Mouse (Mus musculus) frontal cortex, postnatal 25 days (tissue): ENCODE measurements around the gene Lrp10.

Experiments used
- DNase-seq, 2 experiments: peaks; one replicate each; pipeline ENCODE4 v3.0.0; 2022; ENCODE audit warnings: low spot score in 2 of 2

Gene Lrp10

DNA sequence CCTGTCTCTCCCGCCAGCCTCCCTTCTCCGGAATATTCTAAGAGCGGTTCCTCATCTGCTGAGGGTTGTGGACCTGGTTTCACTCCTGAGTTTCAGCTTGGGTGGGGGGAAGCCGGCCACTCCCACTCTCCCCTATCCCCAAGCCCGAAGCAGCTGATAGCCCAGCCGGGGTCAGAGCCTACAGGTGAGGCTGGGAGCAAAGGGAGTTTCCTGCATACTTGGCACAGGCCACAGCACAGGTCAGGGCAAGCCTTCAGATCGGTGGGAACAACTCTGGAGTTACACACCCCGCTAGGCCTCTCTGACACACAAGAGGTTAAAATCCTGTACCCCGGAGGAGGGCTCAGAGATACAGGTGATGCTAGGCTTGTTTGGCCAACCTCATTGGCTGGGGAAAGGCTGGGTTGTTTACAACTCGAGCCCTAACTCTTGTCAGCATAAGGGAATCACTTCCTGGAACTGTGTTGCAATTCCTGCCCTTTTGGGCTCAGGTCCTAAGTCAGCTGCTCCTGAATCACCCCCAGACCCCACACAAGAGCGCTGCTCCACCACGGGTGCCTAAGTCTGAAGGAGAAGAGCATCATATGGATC lies 29.9 kb upstream of the Lrp10 start:
- no peak for DNase-seq

DNA sequence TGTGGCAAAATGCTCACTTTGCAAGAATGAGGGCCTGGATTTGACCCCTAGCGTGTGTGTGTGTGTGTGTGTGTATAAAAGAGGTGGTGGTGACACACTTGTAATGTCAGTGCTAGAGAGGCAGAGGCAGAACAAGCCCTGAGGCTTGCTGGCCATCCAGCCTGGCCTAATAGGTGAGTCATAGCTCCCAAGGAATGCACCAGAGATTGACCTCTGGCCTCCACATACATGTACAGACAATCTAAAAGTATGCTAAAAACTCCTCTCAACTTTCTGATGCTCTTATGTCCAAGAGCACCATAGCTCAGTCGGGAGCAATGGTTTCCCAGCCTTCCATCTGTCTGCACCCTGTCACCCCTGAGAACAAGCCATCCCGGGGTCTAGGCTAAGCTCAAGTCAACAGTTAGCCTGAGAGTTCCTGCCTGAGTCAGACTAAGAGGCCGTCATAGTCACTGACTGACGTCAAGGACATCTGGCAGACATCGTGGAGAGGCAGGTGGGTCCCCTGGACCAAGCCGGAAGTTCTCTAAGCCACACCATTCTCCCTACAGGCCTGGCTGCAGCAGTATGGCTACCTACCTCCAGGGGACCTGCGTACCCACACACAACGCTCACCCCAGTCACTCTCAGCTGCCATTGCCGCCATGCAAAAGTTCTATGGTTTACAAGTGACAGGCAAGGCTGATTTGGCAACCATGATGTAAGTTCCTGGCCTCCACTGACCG lies 28.6 kb upstream of the Lrp10 start:
- no peak for DNase-seq

DNA sequence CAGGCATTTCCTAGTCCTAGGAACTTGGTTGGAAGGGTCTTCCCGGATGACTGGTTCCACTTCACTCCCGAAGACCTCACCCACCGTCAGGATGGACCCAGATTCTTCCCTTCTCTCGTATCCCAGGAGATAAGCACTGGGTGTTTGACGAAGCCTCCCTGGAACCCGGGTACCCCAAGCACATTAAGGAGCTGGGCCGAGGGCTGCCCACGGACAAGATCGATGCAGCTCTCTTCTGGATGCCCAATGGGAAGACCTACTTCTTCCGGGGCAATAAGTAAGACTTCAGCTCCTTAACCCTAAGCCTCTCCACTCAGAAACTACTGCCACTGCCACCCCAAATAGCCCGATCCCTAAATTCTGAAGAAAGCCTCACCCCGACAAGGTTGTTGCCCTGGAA lies 24.8 kb upstream of the Lrp10 start:
- DNase-seq = no peak

DNA sequence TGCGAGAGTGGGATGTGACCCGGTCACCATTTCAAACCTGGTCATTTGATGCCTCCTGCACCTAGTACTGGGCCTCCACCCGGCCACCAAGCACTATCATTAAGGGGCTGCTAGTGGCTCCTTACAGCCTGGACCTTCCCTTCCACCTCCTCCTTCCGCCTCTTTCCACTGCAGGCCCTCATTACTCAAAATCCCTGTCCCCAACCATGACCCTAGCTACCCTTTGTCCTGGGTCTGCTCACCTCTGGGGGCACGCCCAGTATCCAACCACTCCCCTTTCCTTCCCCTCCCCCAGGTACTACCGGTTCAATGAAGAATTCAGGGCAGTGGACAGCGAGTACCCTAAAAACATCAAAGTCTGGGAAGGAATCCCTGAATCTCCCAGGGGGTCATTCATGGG lies 24.3 kb upstream of the Lrp10 start:
- no peak for DNase-seq

DNA sequence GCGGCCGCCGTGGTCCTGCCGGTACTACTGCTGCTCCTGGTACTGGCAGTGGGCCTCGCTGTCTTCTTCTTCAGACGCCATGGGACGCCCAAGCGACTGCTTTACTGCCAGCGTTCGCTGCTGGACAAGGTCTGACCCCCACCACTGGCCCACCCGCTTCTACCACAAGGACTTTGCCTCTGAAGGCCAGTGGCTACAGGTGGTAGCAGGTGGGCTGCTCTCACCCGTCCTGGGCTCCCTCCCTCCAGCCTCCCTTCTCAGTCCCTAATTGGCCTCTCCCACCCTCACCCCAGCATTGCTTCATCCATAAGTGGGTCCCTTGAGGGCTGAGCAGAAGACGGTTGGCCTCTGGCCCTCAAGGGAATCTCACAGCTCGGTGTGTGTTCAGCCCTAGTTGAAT lies 23.4 kb upstream of the Lrp10 start:
- DNase-seq = no peak

DNA sequence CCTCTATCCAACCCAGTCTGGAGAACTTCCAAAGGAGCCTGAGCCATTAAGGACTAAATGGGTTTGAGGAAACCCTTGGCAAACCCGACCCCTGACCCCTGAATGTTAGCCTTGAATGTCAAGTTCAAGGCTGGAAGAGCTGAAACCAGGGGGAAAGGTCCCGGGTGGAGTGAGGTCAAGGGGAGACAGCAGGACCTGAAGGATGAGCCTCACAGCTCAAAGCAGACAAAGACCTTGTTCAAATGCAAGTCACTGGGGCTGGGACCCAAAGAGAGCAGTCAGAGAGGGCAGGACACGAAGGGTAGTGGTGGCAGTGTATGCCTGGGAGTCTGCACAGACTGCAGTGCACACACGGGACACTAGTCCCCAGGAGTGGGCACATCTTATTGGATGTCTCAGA lies 22.6 kb upstream of the Lrp10 start:
- no peak for DNase-seq

DNA sequence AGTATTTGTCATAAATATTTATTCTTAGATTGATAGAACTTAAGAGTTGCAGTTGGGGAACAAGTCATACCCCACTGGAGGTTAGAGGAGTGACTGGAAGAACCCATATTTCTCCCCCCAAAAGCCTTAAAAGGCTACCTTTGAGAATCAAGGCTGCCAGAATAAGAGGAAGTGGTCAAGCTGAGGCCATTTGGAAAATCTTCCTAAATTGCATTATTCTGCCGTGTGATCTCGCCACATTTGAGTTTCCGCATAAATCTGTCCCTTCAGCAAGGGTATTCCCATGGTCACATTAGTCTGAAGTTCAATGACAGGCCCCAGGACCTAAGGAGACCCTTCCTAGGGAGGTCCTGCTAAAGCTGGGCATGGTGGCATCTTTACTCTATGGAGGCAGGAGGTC lies 21.4 kb upstream of the Lrp10 start:
- DNase-seq = no peak

DNA sequence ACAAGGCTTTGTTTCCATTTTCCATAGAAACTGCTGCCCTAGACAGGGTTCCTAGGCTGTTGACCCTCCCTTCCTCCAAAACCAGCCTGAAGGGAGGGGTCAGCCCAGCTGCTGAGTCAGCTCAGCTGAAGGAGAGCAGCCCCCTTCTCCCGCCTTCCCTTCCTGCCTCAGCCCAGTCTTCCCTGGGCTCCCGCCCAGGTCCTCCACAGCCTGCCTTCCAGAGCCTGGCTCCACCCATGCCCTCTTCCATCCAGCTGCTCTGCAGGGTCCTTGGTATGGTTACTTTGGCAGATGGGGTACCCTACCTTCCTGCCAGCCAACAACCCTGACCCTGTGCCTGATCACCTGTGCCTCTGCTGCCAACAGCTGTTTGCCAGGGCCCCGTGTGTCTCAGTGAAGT lies 20.7 kb upstream of the Lrp10 start:
- no peak for DNase-seq

DNA sequence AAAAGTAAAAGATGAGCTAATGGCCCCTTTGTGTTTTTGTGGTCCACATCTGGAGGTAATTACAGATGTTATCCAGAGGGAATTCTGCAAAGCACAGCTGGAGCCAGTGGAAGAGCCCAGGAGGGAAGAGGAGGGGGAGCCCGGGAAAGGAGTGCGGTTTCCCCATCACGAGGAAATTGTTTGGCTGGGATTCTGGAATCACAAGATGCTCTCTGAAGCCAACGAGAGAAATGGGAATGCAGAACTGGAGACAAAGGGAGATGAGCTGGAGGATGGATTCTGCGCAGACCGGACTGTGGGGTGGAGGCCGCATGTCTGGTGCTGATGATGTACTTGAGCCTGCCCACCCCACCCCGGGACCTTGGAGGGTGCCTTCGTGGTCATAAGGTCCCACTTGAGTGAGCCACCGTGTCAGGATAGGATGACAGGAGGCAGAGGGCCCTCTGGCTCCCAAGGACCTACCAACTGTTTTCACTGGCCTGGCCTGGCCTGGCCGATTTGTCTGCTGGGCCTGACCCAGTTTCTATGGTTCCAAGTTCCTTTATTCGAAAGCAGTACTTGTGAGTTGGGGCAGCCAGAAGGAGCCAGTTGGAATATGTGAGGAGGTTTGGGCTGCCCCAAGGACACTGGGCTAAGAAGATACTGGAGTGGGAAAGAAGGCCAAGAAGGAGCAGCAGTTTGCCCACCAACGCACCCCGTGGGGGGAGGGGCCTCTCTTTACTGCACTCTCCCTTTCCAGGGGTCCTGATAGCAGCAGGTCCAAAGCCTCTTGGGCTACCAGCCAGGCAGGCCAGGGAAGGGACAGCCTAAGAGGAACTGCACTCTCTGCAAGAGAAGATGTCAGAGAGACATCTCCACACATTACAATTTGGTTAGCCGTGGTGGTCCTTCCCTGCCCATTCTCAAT lies 20.0 kb upstream of the Lrp10 start:
- DNase-seq = no peak

DNA sequence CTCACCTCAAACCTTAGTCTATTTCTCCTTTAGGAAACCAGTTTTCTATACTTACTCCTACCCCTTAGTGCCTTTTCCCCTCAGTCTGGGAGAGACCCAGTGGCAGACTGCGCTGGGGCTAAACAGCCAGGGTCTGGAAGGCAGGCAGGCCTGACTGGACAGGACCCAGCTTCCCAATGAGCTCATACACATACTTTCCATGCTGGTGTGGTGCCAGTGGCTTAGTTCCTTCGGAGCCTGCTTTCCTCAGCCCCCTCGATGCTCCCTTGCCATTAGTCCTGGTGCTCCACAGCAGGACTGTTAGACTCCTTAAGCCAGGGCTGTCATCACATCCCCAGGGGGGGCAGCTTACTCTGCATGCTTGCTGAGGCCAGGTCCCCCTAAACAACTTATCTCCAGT lies 18.5 kb upstream of the Lrp10 start:
- no peak for DNase-seq

DNA sequence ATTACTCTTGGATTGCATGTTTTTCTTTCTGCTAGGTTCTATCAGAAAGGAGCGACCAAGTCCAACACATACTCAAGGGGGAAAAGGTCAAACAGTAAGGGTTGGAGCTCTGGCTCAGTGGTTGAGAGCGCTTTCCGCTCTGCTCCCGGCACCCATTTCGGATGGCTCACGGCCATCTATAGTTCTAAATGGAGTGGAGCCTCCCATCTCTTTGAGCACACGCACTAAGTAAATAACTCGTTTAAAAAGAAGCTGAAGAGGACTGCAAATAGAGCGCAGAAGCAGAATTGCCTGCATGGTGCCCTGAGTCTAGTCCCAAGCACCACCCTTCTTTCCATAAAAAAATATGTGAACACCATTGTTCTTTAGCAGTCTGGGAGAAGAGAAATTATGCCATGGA lies 10.4 kb upstream of the Lrp10 start:
- DNase-seq = no peak

DNA sequence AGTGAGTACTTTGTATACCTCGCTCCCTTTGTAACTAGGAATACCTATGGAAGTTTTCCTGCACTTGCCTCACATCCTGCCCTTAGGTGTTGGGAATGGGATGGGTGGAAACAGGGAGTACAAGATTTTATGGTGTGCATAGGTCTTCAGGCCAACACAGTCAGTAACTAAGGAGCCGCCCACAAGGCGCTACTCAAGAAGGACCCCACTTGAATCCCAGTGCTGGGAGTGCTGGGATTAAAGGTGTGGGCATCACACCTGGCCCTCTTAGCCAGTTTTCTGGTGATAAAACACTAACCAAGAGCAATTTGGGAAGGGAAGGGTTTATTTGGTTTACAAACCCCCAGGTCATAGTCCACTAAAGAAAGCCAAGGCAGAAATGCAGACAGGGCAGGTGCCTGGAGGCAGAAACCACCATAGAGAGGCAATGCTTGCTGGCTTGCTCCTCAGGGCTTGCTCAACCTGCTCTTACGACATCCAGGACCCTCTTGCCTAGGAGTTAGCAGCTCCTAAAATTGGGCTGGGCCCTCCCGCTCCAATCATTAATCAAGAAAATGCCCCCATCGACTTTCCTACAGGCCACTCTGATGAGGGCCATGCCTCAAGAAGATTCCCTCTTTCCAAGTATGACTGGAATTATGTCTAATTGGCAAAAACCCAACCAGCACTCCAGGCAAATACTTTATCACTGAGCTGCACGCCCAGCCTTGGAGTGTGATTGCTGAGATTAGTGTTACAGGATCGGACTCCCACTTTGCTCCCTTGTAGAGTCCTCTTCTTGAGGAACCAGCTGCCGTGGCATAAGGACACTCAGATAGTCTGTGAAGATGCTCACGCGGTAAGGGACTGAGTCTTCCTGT lies 9.0 kb upstream of the Lrp10 start:
- DNase-seq = no peak

DNA sequence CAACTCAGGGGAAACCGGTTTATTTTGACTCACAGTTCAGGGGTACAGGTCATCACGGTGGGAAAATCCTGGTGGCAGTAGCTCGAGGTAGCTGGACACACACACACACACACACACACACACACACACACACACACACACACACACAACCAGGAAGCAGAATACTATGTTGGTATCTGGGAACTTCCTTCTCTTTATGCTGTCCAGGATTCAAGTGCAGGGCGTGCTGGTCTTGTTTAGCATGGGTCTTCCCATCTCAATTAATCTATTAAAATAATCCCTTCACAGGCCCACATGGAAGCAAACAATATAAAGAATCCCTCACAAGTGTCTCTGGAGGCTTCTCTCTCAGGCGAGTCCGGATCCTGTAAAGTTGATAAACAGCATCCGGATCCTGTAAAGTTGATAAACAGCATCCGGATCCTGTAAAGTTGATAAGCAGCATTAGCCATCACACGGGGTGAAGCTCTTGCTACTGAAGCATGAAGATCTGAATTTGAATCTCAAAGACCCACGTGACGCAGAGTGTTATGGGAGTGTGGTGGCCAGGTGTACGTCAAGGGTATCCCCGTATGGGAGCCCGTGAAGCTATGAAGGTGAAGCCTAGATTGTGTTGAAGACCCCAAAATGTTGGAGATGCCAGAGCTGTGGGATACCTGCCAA lies 5.9 kb upstream of the Lrp10 start:
- DNase-seq = no peak

DNA sequence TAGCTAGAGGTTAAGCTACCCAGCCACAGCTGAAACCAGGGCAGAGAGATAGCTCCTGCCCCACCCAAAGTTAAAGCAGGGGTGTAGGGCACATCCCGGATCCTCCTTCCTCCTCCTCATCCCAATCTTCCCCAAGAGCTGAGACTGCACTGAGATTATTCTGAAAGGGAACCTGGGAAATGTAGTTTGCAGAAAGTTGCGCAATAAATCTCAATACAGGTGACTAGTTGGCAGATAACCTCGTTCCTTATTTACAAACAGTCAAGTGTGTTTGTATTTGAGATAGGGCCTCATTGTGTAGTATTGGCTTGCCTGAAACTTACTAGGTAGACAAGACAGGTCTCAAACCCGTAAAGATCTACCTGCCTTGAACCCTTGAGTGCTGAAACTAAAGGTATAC lies 1.8 kb upstream of the Lrp10 start:
- no peak for DNase-seq

DNA sequence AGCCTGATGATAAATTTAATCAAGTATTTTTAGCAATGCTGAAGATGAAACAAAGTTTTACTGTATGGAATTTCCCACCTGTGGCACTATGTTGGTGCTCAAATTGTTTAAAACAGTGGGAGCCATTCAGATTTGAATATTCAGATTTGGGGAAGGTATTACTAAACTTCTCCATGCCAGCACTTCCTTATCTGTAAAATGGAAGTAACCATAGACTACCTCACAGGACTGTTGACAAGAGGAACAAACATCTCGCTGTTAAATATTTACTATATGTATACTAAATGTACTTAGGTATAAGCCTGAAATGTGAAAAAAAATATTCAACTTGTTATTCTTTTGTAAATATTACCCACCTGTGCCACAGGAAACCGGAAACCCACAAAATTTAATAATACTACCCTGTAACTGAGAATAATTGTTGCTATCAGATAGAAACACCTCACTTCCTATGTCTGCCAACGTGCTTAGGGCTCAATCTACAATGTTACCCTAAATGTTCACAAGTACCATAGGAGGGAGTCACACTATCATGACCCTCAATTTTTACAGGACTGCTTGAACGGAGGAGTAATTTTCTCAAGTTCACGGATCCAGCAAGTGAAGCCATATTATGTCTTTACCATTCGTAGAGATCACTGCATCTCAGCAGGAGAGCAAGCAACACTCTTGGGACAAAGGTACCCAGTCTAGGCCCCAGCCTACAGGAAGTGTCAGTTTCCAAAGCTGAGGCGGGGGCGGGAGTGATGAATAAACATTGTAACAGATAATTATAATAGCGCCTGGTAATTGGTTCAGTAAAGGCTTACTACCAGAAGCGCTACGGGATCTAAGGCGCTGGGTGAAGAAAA lies 604 bp upstream of the Lrp10 start:
- DNase-seq = peak in 1 of 2 experiments; percentile 22

DNA sequence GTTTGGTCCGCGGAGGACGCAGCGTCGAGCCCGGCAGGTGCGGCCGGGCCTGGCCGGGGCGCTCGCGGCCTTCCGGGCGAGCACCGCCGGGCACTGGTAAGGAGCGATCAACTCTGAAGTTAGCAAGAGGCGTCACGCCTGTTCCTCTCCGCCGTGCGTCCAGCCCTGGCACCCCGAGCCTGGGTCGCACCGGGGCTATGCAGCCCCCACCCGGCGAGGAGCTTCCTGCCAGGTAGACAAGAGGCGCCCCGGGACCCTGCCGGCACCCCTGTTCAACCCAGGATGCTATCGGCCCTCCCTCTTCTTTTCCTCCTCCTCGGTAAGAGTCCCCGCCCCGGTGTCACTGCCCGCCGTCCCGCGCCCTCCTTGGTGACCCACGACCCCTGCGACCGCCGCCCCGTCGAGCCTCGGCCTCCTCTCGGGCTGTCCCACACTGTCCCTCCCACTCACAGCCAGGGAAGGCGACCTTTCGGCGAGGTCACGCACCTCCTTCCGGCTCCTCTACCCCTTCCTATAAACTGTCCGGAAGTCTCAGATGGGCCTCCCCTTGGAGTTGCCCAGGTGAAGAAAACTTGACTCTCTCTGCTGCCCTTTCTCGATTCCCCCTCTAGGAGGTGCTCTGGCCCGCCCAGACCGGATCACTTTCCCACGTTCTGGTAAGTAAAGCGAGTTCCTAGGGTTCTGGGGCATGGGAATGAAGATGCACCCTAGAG lies 512 bp downstream of the Lrp10 start:
- peak in 1 of 2 experiments; percentile 19 for DNase-seq

DNA sequence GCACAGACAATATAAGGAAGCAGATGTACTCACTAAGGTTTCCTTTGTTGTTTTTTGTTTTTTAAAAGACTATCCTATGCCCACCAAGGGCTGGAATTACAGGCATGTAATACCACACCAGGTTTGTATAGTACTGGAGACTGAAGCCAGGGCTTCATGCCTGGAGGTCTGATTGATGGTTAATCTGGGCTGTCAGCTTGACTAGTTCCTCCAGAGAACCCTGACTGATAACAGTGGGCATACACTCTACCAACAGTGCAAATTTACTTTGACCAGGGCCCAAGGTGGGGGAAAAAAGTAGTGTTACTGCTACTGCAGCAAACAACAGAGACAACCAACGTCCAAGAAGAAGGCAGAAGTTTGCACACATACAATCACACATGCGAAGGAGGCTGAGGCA lies 7.5 kb downstream of the Lrp10 start:
- DNase-seq = no peak

DNA sequence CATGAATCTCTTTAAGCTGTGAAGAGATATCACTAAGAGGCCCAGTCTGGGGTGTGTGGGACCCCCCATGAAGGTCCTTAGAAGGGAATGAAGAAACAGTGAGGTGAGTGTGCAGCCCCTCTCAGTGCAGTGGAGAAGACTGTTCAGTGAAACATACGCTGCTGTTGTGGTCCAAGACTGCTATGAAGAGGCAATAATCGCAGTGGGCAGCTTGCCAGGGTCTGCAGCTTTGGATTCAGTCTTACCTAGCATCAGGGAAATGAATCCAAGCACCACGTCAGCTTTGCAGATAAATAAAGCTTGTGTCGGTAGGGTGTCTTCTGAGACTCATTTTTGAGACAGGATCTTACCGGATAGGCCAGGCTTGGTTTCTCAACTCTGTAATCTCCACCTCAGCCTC lies 8.7 kb downstream of the Lrp10 start:
- DNase-seq = no peak

DNA sequence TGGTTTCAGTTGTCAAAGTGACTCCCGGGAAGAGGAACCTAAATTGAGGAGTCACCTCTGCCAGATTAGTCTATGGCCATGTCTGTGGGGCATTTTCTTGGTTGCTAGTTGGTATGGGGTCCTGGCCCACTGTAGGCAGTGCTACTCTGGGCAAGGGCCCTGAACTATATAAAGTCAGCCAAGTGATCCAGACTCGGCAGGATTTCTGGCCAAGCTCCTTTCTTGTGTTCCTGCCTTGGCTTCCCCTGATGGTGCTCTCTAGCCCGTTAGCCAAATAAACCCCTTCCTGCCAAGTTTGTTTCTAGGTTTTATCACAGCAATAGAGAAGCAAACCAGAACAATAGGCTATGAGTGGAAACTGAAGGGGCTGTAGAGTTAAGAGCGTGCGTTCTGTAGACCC lies 10.8 kb downstream of the Lrp10 start:
- no peak for DNase-seq
